Mouse (Mus musculus): Measurements from ENCODE around the gene Nwd2.

Nwd2 gene

DNA sequence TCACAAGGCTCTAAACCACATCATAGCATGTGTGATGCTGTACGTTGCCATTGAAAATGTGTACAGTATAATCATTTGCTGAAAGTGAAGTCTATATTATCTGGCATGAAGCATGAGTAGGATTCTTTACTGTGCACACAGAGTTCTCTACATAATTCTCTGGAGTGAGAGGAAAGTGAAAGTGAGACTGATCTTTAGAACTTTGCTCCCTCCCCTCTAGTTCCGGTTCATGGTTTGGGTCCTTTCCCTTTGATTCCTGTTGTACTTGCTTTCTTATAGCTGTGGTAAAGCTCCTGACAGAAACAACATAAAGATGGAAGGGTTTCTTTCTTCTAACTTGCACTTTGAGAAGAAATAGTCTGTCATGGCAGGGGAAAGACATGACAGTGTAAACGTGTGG lies 107.0 kb downstream of the Nwd2 start:
- DNase-seq (ENCODE audit: low spot score in 2 of 2): no peak

DNA sequence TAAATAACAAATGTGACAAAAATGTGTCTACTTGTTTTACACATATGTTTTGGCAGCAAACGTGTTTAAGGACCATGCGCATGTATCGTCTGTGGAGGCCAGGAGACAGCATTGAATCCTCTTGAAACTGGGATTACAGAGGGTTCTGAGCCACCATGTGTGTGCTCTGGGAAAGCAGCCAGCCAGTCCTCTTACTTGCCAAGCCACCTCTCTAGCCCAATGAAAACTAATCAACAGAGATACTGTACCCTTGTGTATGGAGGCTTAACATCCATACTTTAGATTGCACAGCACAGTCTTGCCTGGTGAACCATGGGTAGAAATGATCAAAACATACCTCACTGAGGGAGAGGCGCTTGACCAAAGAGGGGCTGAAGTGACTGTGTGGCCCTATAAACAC lies 117.0 kb downstream of the Nwd2 start:
- DNase-seq (ENCODE audit: low spot score in 2 of 2): no peak

DNA sequence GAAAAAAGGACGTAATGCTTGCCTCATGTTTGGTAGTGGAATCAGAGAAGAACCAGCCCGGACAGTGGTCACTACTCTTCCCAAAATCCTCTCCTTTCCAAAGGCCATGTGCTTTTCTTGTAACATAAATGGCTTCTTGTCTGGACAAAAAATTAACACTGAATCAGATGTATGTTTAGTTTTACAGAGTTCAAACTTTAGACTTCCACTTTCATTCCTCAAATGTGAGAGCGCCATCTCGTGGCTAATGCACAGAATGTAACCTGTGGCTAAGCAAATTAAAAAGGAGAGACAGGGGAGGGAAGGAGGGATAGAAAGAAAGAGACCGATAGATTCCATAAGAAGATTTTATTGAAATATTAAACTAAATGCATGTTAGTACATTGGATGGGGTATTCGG lies 117.8 kb downstream of the Nwd2 start:
- peak; percentile 48 to 62 for DNase-seq (ENCODE audit: low spot score in 2 of 2)

DNA sequence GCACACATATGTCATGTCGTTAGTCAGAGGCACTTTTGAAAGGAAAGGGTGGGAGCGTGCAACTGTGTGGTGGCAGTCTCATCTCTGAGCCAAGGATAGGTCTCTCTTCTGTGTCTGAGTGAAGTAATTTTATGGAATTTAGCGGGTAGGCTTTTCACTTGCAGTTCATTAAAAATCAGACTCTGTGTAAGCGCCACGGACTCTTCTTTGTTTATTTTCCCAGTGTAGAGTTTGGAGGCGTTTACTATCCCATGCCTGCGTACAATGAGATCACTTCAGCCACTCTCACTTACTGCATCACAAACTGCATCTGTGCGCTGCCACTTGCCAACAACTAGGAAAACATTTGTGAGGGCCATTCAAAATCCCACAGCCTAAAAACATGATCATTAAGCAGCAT lies 118.6 kb downstream of the Nwd2 start:
- peak in 1 of 2 experiments; percentile 17 for DNase-seq (ENCODE audit: low spot score in 2 of 2)

DNA sequence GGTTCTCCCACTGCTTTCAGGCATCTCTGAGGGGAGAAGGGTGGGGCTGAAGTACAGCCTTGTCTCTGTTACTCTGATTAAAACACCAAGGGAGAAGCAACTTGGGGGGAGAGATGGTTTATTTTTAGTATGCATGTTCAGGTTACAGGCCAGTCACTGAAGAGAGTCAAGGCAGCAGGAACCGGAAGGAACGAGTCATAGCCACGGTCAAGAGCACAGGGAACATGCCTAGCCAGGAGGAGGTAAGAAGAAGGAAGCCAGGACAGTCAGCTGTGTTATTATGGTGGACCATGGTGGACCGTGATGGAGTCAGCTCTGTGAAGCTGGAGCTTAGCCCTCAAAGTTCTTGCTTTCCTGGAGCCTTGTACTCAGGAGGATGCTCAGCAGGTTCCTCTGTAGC lies 119.3 kb downstream of the Nwd2 start:
- no peak for DNase-seq (ENCODE audit: low spot score in 2 of 2)

DNA sequence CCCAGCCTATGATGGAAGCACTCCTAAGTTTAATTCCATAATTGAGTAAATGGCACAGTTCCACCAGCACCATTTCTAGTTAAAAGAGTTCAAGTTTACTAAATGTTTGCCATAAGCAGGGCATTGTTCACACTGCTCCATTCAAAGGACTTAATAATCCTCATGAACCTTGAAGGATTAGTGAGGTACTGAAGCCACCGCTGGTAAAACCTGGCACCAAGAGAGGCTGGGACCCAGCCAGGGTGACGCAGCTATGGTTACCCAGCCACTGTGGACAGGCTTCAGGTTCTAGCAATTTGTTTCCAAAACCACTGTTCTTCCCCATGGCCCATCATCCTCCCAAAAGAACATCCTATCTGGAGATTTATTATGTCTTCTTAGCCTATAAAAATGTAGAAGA lies 124.1 kb downstream of the Nwd2 start:
- DNase-seq (ENCODE audit: low spot score in 2 of 2): no peak

DNA sequence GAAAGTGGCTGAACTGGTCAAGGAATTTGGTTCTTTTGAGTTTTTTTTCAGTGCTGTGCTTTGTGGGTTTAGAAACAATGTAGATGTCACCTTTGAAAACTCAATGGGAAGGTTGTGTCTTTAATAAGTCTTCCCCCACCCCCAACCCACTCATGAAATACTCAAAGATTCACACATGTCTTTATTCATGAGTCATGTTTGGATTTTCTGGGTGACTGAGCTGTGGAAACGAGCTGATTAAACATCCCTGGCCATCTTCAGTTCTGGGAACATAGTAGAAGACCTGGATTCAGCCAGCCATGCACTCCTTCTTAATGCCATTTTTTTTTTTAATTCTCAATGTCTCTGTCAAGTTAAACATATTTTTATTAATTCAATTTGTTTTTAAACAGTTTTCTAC lies 124.7 kb downstream of the Nwd2 start:
- no peak for DNase-seq (ENCODE audit: low spot score in 2 of 2)

DNA sequence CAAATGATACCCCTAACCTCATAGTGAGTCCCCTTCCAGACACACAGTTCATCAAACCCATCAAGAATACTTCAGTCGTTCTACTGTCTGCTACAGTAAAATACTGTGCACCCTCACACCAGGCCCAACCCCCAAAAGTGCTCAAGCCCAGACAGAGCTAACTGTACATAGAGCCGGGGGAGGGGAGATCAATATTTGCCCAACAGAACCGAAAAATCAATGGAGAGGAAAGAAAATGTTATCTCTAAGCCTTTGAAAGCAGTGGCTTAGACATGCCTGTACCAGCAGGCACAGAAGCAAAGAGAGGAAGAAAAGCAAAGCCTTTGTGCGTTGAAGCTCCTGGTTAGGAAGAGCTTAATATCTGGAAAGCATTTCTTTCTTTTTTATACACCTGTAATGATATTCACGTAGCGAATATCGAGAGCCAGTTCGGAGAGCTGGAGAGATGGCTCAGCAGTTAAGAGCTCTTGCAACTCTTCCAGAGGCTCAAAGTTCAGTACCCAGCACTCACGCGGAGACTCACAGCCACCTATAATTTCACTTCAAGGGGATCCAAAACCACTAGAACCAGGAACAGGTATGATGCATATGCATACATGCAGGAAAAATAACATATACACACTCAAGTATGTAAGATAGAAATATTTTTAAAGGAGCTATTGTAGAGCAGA lies 139.4 kb downstream of the Nwd2 start:
- DNase-seq (ENCODE audit: low spot score in 2 of 2): no peak

DNA sequence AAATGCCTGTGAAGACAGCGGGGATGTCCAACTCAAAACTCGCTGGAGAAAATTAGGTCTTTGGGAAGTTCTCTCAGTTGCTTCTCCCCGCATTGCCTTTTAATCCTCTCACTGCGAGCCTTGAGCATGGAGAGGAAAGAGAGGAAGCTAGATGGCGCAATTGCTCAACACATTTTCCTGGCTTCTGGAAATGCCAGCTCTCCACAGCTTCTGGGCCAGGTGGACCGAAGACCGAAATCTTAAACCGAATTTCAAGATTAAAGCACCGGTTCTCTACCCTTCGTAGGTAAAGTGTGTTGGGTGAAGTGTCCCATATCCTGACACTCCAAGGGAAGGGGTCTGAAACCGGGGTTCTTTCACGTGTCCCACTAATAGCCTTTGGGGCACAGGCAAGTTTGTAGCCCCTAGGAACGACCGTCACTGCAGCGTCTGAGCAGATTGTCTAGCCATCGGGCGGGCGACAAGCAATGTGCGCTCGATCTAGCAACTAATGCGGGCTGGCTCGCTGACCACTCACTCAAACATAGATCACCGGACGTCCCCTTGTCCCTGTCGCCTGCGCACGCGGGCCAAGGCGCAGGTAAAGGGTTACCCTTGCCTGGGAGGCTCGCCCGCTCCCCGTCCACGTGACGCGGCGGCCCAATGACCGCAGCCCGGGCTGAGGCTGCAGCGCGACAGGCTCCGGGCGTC lies 163.1 kb downstream of the Nwd2 start, which contains the start of gene 0610040J01Rik:
0610040J01Rik (plus strand) TSS at position 545 of the 690 bp plus-strand sequence.
- DNase-seq (ENCODE audit: low spot score in 2 of 2): peak; percentile 58 to 79

DNA sequence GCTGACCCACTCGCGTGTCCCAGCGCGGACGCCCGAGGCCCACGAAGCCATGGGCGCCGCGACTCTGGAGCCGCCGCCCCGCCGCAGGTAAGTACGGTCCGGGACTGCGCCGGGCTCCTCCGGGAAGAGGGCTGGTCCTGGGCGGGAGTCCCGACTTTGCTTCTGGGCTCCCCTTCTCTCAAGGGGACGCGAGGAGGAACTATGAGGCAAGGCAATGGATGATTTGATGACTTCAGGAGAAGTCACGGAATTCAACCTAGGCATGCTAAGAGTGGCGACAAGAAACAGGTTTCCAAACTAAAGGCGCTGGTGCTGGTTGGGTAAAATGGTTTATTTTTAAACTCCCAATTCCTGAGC lies 163.6 kb downstream of the Nwd2 start:
- DNase-seq (ENCODE audit: low spot score in 2 of 2): no peak

DNA sequence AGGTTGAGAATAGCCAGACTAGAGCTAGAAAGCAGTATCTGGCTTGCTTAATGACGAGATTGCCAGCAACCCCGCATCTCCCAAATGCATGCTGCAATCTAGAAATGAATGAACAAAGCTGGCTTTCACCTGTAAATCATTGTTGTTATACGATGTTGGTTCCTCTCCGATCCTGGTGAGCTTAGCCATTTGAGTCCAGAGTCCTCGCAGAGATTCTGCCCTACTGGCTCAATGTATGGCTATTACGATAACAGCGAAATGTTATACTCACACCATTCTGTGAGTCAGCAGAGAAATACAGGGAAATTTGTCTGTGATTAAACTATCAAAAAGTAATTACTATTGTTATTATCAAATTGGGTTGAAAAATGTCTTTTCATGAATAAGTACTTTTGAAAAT lies 167.7 kb downstream of the Nwd2 start:
- DNase-seq (ENCODE audit: low spot score in 2 of 2): no peak

DNA sequence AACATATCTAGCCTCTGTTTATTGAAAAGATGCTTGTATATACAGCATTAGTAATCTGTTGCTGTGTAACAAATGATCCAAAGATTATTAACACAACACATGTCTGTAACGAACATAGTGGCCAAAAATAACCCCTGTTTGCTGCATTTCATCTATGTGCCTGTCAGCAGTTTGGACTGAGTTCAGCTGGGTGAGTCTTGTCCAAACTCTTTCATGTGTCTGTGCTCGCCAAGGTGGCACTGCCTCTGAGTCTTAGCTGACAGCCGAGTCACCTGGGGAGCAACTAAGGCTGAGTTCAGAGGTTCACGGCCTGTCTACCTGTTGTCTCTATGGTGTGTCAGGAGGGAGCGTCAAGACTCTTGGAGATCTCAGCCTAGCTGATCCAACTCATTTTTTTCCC lies 168.4 kb downstream of the Nwd2 start:
- no peak for DNase-seq (ENCODE audit: low spot score in 2 of 2)

DNA sequence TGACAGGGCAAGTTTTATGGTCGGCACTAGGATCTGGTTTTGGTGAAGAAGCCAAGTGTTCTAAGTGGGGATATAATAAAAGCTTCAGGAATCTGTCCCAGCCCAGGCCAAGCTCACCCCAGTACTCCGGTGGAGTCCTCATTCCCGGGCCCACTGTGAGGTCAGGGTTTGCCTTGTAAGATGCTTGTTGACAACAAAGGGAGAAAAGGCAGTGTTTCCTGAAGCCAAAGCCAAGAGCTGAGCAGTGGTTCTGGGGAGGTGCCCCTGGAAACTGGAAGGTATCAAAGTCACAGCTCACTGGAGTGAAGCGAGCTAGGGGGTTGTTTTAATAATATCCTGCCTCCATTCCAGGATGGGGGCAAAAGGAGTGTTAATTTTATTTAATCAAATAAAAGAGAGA lies 170.1 kb downstream of the Nwd2 start:
- DNase-seq (ENCODE audit: low spot score in 2 of 2): no peak

DNA sequence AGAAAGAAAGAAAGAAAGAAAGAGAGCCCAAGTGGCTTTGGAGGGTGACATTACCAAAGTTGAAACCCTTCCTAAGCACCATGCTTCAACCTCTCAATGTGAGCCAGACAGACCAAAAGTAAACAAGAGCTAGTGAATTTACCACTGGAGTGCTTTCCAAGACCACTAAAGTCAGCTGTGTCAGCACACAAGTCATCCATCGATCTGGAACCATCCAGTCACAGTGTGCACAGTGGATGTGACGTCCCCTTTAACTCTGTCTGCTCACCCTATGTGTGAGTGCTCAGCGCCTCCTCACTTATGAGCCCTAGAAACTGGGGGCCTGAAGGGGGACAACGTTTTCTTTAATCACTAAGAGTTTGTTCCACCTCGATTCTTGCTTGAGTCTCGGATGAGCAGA lies 170.6 kb downstream of the Nwd2 start:
- DNase-seq (ENCODE audit: low spot score in 2 of 2): no peak

DNA sequence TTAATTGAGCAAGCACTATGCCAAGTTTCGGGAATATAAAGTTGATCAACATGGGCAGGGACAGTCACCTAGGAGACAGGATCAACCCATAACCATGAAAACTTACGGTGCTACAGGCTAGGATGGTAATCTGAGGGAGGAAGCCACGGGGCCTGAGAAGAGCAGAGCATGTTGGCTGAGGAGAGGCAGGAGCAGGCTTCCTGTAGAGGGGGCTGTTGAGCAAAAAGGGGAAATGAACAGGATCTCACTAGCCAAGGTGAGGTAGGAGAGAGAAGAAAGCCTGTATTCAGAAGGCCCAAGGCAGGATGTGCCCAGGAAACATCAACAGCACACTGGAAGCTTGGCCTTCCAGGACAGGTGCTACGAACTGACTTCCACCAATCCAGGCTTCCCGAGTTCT lies 172.3 kb downstream of the Nwd2 start:
- no peak for DNase-seq (ENCODE audit: low spot score in 2 of 2)

DNA sequence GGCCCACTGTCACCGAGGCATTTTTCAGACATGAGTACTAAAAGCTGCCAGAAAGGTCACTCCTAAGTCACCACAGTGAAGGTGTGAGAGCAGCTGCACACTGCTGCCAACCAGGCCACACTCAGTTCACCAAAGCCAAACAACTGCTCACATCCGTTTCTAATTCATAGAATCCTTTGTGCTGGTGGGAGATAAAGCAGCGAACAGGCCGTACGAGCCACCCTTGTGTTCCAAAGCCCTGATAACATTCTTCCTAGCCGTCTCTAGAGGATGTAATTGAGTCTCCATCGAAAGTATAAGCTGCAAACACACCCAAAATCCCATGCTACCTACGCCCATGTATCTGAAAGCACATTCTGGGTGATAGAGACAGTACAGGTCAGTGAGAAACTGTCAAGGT lies 173.0 kb downstream of the Nwd2 start:
- no peak for DNase-seq (ENCODE audit: low spot score in 2 of 2)

DNA sequence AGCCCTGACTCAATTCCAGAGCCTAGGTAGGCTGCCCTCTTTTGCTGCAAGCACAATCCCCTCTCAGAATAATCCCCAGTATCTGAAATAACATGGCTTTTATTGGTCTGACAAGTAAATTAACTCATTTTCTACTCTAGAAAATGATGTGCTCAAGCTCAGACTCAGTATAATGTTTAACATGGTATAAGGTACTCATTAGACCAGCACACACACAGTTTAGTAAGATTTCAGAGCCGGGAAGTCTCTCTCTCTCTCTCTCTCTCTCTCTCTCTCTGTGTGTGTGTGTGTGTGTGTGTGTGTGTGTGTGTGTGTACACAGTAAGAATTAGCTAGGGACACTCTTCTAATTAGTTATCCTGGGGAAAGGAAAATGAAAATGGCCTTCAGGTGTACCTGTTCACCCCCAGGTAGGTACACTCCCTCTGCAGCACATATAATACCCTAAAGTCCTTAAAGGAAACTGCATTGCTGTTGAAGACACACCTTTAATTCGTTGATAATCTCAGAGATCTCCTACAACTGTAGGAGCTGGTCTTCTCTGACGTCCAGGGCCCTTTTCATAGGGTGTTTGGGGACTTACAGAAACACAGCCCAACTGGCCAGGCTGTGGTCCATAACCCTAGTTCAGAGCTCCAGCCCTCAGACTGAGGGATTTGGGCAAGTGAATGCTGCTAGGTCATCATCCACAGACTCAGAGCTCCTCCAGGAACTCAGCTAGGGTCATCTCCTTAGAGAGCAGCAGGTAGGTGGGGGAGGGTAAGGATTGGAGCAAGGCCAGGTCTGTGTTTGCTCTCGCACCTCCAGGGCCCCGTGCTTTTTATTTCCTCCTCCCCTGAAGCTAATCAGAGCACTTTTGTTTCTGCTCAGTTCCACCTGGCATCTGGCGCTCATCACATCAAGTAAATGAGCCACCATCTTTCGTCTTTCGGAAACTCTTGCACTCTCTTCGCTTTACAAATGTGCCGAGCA lies 174.7 kb downstream of the Nwd2 start:
- DNase-seq (ENCODE audit: low spot score in 2 of 2): no peak

DNA sequence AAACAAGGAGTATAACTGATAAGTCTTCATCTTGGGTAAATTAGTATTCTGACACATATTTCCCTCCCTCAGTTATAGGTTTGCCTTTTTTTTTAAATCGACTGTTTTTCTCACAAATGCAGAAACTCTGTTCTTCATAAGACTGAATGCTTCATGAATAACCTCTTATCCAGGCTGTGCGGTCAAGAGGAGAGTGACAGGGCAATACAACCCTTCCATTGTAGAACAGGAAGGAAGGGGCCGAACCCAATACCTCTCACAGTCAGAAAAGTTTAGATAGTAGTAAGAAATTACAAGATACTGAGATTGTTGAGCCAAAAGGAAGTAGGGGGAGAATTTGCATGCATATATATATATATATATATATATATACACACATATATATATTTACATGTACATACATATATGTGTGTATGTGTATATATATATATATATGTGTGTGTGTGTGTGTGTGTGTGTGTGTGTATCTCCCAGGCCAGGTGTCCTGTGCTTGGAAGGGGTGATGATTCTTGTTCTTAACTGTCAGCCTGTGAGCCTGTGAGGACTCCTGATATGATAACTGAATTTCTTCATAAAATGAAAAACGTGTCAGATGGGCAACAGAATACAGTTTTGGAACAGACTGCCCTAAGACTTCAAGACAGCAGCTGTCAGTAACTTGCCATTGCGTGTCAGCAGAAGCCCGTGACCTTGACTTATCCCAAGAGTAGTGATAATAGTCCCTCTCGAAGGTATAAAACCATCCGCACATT lies 175.9 kb downstream of the Nwd2 start:
- DNase-seq (ENCODE audit: low spot score in 2 of 2): no peak

DNA sequence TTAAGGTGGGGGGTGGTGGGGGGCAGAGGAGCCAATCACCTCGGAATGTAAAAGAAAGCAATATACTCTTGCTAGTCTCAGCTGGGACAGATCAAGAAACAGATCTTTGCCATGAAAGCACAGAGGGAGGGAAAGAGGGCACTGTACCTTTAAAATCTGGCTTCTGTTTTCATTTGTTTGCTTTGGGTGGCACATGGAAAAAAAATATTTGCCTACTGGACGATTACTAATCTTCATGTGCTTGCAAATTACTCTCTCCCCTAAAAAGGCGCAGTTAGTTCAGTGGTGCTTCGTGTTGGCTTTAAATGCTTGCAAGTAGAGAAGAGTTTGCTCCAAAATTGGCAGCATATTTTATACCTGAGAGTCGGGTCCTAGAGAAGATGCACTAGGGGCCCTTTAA lies 177.0 kb downstream of the Nwd2 start:
- DNase-seq (ENCODE audit: low spot score in 2 of 2): no peak

DNA sequence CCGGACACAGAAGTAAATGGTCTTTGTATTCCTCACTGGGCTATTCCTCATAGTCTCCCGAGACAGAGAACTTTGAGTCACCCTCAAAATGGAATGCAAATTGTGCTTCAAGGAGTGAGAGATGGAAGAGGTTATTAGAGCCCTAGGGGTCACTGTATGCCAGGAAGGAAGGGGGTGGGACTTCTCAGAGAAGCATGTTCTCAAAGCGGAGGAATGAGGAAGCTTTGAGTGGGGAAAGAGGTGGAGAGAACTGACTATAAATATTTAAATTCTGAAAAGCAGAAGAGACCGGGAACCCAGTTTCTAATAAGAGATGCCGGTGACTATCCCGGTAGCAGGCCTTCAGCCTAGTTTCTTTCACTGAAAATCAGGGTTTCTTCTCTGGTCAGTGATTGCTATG lies 178.1 kb downstream of the Nwd2 start:
- no peak for DNase-seq (ENCODE audit: low spot score in 2 of 2)

DNA sequence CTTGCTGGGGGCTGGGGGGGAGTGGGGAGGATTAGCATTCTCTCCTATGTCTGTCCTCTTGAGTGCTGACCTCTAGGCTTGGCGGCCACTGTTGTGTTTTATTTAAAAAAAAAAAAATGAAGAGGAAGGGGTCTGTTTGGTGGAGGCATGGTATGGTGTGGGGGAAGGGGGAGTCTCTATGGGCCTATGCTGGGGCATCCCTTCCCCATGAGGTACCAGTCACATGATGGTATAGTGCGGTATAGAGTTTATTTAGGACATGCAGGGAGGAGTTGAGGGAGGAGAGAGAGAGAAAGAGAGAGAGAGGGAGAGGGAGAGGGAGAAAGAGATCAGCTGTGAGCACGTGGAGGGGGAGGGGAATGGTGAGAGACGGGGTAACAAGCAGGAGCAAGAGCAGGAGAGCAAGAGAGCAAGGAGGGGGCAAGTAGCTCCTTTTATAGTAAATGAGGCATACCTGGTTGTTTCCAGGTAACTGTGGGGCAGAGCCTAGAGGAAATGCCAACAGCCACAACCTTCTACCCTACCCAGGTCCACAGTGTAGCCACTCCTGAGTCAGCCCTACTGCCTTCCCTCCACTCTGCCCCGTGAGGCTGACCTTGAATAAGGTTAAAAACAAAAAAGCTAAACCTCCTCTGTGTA lies 178.6 kb downstream of the Nwd2 start:
- no peak for DNase-seq (ENCODE audit: low spot score in 2 of 2)
